Mouse (Mus musculus) embryonic facial prominence, embryonic 14.5 days (tissue): Measurements from ENCODE around the gene Epas1. TPM values are rescaled to one million over a fixed set of nuclear protein-coding genes. Genes with fewer than 3 reads are reported as not detected.

ENCODE experiments used
- ATAC-seq: fragments of 200-750 bp; cut with Nextera tagmentation; 2 replicates; pipeline ENCODE4 v1.8.0; 2017; ENCODE audit warnings: low read depth, moderate number of reproducible peaks, moderate TSS enrichment
- DNase-seq: peaks from one replicate; pipeline ENCODE4 v3.0.0-alpha.2; 2015; ENCODE audit warnings: low spot score
- H3K27ac ChIP-seq: fragments of 300-500 bp; sonication (generic); replicated peaks from 2 replicates; pipeline ENCODE4 v1.5.1; 2014; ENCODE audit warnings: low read depth, mild to moderate bottlenecking, low read length, moderate library complexity
- H3K27me3 ChIP-seq: fragments of 300-500 bp; sonication (generic); replicated peaks from 2 replicates; pipeline ENCODE4 v1.6.1; 2014; ENCODE audit warnings: low read length; ENCODE audit not compliant: control insufficient read depth, insufficient read depth
- H3K36me3 ChIP-seq: fragments of 300-500 bp; sonication (generic); 2 replicates; pipeline ENCODE4 v1.6.1; 2014; ENCODE audit warnings: low read length, mixed read lengths; ENCODE audit not compliant: control insufficient read depth, insufficient read depth
- H3K4me1 ChIP-seq: fragments of 300-500 bp; sonication (generic); 2 replicates; pipeline ENCODE4 v1.6.1; 2014; ENCODE audit warnings: antibody characterized with exemption, low read length; ENCODE audit not compliant: control insufficient read depth, insufficient read depth
- H3K4me2 ChIP-seq: fragments of 300-500 bp; sonication (generic); 2 replicates; pipeline ENCODE4 v1.6.1; 2014; ENCODE audit warnings: low read depth, mild to moderate bottlenecking, low read length, moderate library complexity, mixed read lengths
- H3K4me3 ChIP-seq: fragments of 300-500 bp; sonication (generic); 2 replicates; pipeline ENCODE4 v1.5.1; 2014; ENCODE audit warnings: low read depth, mild to moderate bottlenecking, low read length
- H3K9ac ChIP-seq: fragments of 300-500 bp; sonication (generic); 2 replicates; pipeline ENCODE4 v1.6.1; 2014; ENCODE audit warnings: low read depth, mild to moderate bottlenecking, low read length, moderate library complexity, mixed read lengths
- H3K9me3 ChIP-seq: fragments of 300-500 bp; sonication (generic); 2 replicates; pipeline ENCODE4 v1.6.1; 2016; ENCODE audit warnings: low read length; ENCODE audit not compliant: control insufficient read depth
- WGBS: fragments of 180-500 bp; shearing (Covaris S2); extraction: QIAGEN DNeasy Blood & Tissue Kit; methylation state at CpG from one replicate; pipeline ENCODE4 v1.1.7; 2014; 5-methylcytosine and 5-hydroxymethylcytosine counted together
- polyA plus RNA-seq: library from polyadenylated mRNA; unstranded; fragments of >200 nt; fragmentation: Nextera tagmentation; extraction: Ambion mirVana; gene quantifications from 2 replicates; pipeline ENCODE4 v1.2.1, GENCODE M21; 2014

The Epas1 gene
- polyA plus RNA-seq, 1 experiment from 2014 or later, result 14.3 TPM

DNA sequence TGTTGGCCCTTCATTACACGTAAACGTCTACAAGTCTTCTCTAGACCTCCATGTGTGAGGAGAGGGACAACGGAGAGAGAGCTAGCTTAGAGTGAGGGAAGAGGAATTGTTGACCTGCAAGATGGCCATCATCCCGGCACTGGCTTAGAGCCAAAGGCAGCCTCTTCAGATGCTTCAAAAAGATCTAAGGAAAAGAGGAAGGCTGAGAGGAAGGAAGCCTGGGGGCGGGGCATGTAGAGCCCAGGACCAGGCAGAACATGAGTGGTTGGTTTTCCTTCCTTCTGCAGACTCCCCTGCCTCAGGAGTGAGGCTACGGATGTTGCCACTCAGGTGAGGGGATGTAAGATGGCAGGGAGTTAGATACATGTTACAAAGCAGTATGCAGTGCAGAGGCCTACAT lies 34.8 kb downstream of the Epas1 start:
- Histone ChIP-seq H3K4me1 (peaks cover 34% of the 10 kb centered on the region), H3K27me3 (no peaks in the 10 kb centered on the region)
- no peak for DNase-seq

DNA sequence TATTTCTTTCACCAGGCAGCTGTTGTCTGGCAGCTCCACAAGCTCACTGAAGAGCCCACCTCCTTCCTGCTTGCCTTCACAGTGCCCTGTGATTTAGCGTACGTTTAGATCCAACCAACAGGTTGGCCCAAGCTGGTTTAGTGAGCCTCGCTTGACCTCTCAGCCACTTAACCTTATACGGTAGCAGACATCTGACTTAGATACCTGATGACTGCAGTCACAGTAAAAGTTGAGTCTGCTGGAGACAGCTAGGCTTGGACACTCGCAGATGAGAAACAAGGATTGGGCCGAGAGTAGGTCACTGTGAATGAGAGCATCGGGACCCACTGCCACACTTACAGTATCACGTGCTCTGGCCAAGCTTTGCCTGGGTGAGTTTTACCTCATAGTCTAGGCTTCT lies 38.4 kb downstream of the Epas1 start:
- DNase-seq, result no peak
- Histone ChIP-seq H3K36me3 (no peaks in the 10 kb centered on the region), H3K4me3 (no peak overlapping the region), H3K4me1 (0 out of 2 replicates have a peak, but pooled peaks cover 6% of the 10 kb centered on the region), H3K27me3 (no peaks in the 10 kb centered on the region), H3K4me2 (no peak overlapping the region), H3K9me3 (no peaks in the 10 kb centered on the region), H3K27ac (no peak overlapping the region), H3K9ac (no peak overlapping the region)
- WGBS, result 87% methylated on average over 8 of the region's 8 CpGs
- no peak for ATAC-seq

More for the DNA sequence above, 34.8 kb downstream of the Epas1 start:
- H3K9ac ChIP-seq, result no peak overlapping the region
- H3K9me3 ChIP-seq, result no peaks in the 10 kb centered on the region
- no peaks in the 10 kb centered on the region for H3K36me3 ChIP-seq
- no peak overlapping the region for H3K27ac ChIP-seq
- no peak overlapping the region for H3K4me3 ChIP-seq
- no peak overlapping the region for H3K4me2 ChIP-seq
- no peak for ATAC-seq
- WGBS, result 72% methylated on average over 6 of the region's 6 CpGs

DNA sequence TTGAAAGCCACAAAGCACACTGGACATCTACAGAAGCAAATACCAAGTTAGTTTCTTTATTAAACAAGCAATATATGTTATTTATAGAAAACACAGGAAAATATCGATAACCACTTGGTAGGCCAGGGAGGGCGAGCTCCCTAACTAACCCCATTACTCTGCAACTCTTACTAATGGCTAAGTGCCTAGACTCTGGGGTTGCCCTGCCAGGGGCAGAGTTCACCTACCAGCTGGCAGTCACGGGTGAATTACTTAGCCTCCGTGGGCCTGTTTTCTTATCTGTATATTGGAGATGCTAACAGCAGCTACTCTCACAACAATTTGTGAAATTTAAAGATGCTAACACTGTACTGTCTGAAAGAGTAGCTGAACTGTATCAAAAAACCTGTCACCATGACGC lies 42.3 kb downstream of the Epas1 start:
- no peak overlapping the region for H3K4me3 ChIP-seq
- DNase-seq (no peak), ATAC-seq (no peak)
- H3K4me2 ChIP-seq, result no peak overlapping the region
- no peaks in the 10 kb centered on the region for H3K36me3 ChIP-seq
- no peak overlapping the region for H3K9ac ChIP-seq
- H3K27me3 ChIP-seq, result no peaks in the 10 kb centered on the region
- WGBS, result 73% methylated on average over 5 of the region's 5 CpGs
- H3K4me1 ChIP-seq, result peaks cover 6% of the 10 kb centered on the region; the same call in 1 of the 2 replicates
- H3K27ac ChIP-seq, result no peak overlapping the region
- no peaks in the 10 kb centered on the region for H3K9me3 ChIP-seq

DNA sequence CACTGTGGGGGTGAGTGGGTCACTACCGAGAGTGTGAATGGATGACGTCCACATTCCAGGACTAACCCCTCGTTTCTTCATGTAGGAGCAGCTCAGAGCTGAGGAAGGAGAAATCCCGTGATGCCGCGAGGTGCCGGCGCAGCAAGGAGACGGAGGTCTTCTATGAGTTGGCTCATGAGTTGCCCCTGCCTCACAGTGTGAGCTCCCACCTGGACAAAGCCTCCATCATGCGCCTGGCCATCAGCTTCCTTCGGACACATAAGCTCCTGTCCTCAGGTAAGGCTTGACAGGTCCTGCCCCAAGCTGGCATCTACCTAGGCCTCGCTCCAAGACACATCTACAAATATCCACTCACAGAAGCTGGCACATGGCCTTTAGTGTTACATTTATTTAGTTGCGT lies 43.5 kb downstream of the Epas1 start:
- no peak overlapping the region for H3K27ac ChIP-seq
- WGBS, result 93% methylated on average over 13 of the region's 13 CpGs
- no peak for ATAC-seq

DNA sequence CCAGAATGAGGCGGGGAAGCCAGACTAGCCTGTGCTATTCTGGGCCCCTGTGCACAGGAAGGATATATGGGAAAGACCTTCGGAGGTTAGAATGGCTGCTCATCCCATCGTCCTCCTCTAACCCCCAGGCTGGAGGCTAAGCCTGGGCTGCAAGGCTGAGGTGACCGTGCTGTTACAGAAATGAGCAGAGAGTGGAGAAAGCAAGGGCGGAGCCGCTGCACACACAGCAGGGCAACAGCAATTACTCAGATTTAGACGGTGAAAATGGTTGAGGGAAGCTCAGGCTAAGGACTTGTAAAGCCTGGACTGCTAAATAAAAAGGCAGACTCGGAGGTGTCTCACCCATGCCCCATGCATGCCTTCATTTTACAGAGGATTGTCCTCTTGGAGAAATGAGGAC lies 45.0 kb downstream of the Epas1 start:
- Histone ChIP-seq H3K9ac (no peak overlapping the region), H3K9me3 (no peaks in the 10 kb centered on the region), H3K4me2 (no peak overlapping the region), H3K4me1 (peaks cover 14% of the 10 kb centered on the region), H3K36me3 (no peaks in the 10 kb centered on the region), H3K4me3 (no peak overlapping the region), H3K27ac (no peak overlapping the region), H3K27me3 (no peaks in the 10 kb centered on the region)
- DNase-seq (no peak), ATAC-seq (no peak)
- 64% methylated on average over 8 of the region's 8 CpGs for WGBS

More for the DNA sequence above, 43.5 kb downstream of the Epas1 start:
- no peaks in the 10 kb centered on the region for H3K9me3 ChIP-seq
- H3K27me3 ChIP-seq, result no peaks in the 10 kb centered on the region
- DNase-seq, result no peak
- peaks cover 14% of the 10 kb centered on the region for H3K4me1 ChIP-seq
- no peak overlapping the region for H3K4me2 ChIP-seq
- H3K9ac ChIP-seq, result no peak overlapping the region
- H3K4me3 ChIP-seq, result no peak overlapping the region
- no peaks in the 10 kb centered on the region for H3K36me3 ChIP-seq

DNA sequence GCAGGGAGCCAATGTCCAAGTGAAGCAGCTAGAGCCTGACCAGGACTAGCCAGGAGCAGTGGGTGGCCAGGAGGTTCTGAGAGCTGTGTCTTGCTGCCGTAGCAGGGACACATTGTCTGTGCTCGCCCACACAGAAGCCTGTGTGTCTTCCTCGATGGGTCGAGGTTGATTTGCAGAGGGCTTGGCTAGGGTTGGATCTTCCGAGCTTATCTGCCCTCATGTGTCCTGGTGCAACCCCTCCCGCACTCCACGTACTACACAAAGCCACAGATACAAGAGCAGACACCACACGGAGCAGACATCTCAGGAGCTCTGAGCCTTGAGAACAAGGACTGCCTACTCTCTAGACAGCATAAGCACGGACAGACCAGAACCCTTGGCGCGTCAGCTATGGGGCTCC lies 45.5 kb downstream of the Epas1 start:
- peaks cover 14% of the 10 kb centered on the region for H3K4me1 ChIP-seq
- H3K9ac ChIP-seq, result no peak overlapping the region
- H3K4me2 ChIP-seq, result no peak overlapping the region
- DNase-seq (no peak), ATAC-seq (no peak)
- no peaks in the 10 kb centered on the region for H3K27me3 ChIP-seq
- H3K36me3 ChIP-seq, result no peaks in the 10 kb centered on the region
- no peak overlapping the region for H3K4me3 ChIP-seq
- WGBS, result 85% methylated on average over 11 of the region's 11 CpGs
- H3K27ac ChIP-seq, result no peak overlapping the region
- H3K9me3 ChIP-seq, result no peaks in the 10 kb centered on the region

DNA sequence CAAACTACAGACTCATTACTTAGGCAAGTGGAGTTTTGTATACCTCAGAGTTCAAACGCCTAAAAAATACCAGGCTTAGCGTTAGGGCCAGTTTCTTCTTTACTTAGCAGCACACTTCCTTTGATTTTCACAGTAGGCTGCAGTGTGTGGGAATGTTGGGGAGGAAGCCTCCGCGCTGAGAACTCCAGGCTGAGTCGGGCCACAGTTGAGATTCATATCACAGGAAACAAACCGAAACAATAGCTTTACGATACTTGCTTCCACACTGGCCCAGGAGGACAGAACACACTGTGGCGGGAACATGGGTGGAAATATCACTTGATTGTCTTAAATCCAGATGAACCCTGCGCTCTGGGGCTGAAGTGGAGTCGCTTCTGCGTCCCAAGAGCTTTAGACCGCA lies 47.0 kb downstream of the Epas1 start:
- no peak overlapping the region for H3K4me2 ChIP-seq
- no peak overlapping the region for H3K27ac ChIP-seq
- no peak overlapping the region for H3K4me3 ChIP-seq
- DNase-seq (no peak), ATAC-seq (no peak)
- H3K9me3 ChIP-seq, result no peaks in the 10 kb centered on the region
- H3K27me3 ChIP-seq, result no peaks in the 10 kb centered on the region
- no peaks in the 10 kb centered on the region for H3K36me3 ChIP-seq
- no peak overlapping the region for H3K9ac ChIP-seq
- 62% methylated on average over 12 of the region's 12 CpGs for WGBS
- peaks cover 14% of the 10 kb centered on the region for H3K4me1 ChIP-seq

DNA sequence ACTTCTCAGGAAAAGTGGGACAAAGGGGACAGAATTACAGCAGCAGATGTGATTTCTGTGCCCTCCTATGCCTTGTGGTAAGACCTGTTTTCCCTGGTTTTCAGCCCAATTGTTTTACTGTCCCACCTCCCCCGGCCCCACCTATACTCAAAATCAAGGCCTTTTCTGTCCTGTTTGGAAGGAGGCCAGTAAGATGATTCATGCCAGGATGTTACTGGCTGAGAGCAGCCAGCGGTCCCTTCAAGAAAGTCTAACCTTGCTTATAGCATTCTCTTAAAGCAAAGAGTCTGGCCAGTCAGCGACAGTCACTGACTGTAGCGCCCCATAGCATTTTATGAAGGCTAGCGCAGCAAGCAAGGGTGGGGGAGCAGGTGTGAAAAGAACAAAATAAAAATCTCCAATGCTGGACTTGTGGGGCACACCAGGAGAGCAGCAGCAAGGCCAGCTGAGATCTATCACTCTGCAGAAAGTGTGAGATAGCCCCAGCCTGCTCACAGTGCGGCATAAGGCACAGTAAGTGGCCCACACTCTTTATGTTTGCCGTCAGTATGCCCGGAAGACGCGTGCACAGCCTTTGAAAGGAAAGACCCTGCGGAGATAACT lies 47.8 kb downstream of the Epas1 start:
- H3K9me3 ChIP-seq, result no peaks in the 10 kb centered on the region
- 66% methylated on average over 11 of the region's 11 CpGs for WGBS
- no peak overlapping the region for H3K9ac ChIP-seq
- H3K36me3 ChIP-seq, result no peaks in the 10 kb centered on the region
- DNase-seq, result peak; percentile 80
- H3K4me3 ChIP-seq, result no peak overlapping the region
- peaks cover 14% of the 10 kb centered on the region for H3K4me1 ChIP-seq
- no peak overlapping the region for H3K4me2 ChIP-seq
- peak overlapping the region; percentile 30 for H3K27ac ChIP-seq
- H3K27me3 ChIP-seq, result no peaks in the 10 kb centered on the region
- peak; percentile 65 for ATAC-seq

DNA sequence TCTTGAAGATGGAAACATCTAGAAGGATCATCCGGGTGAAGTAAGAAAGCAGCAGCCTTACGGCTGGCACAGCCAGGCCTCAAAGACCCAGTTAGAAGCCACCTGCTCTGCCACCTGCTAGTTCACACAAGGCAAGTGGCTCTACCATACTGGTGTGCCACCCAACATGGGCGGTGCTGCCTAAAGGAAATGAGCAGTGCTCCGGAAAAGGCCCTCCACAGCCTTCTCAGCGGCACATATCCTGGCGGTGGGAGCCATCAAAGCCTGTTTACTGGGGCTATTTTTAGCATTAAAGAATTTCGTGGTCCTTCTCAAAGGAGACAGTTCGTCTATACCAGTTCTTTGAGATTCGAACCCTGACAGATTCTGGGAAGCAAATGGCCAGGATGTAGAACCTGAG lies 48.4 kb downstream of the Epas1 start:
- no peaks in the 10 kb centered on the region for H3K9me3 ChIP-seq
- H3K4me3 ChIP-seq, result no peak overlapping the region
- peak overlapping the region; percentile 30; the same call in 1 of the 2 replicates for H3K27ac ChIP-seq
- H3K27me3 ChIP-seq, result no peaks in the 10 kb centered on the region
- ATAC-seq (no peak), DNase-seq (no peak)
- peaks cover 14% of the 10 kb centered on the region for H3K4me1 ChIP-seq
- H3K4me2 ChIP-seq, result no peak overlapping the region
- 53% methylated on average over 9 of the region's 9 CpGs for WGBS
- H3K36me3 ChIP-seq, result no peaks in the 10 kb centered on the region
- no peak overlapping the region for H3K9ac ChIP-seq
